Mouse (Mus musculus) embryonic fibroblast, embryonic 13.5 days (primary cell): ENCODE results near the gene Gm16181.
A peak's percentile ranks its signal among the peaks of the same experiment; 100 is the strongest.

Experiments
- CTCF ChIP-seq: IDR thresholded peaks from 2 replicates; pipeline ENCODE4 v1.5.1; 2011; ENCODE audit warnings: mild to moderate bottlenecking, control low read depth, low read length, moderate library complexity, borderline replicate concordance; ENCODE audit not compliant: insufficient read depth
- POLR2A ChIP-seq: IDR thresholded peaks from 2 replicates; pipeline ENCODE4 v1.6.1; 2011; ENCODE audit warnings: low read depth, mild to moderate bottlenecking, control low read depth, low read length, moderate library complexity

GRCm38 (mm10) chr17:35178528-35178927 is 42.1 kb upstream of the Gm16181 start:
- TF ChIP-seq CTCF (peak; percentile 81), POLR2A (no peak)
